Mouse (Mus musculus) embryonic facial prominence, embryonic 11.5 days (tissue): Measurements from ENCODE around the gene Ywhab. TPM values are rescaled to one million over a fixed set of nuclear protein-coding genes. Genes with fewer than 3 reads are reported as not detected.

ENCODE experiments used
- ATAC-seq: fragments of 200-750 bp; cut with Nextera tagmentation; replicated peaks from 2 replicates; pipeline ENCODE4 v1.8.0; 2017; ENCODE audit warnings: low read depth; ENCODE audit not compliant: insufficient number of reproducible peaks, low FRiP score, low TSS enrichment
- DNase-seq: peaks from one replicate; pipeline ENCODE4 v3.0.0-alpha.2; 2015; ENCODE audit warnings: low spot score
- H3K27ac ChIP-seq: fragments of 300-500 bp; sonication (generic); replicated peaks from 2 replicates; pipeline ENCODE4 v1.5.1; 2014; ENCODE audit warnings: mild to moderate bottlenecking, low read depth, low read length, control low read depth
- H3K27me3 ChIP-seq: fragments of 300-500 bp; sonication (generic); 2 replicates; pipeline ENCODE4 v1.6.1; 2014; ENCODE audit warnings: mild to moderate bottlenecking, low read length, moderate library complexity, mixed read lengths; ENCODE audit not compliant: control insufficient read depth, insufficient read depth
- H3K36me3 ChIP-seq: fragments of 300-500 bp; sonication (generic); replicated peaks from 2 replicates; pipeline ENCODE4 v1.6.1; 2014; ENCODE audit warnings: low read depth, mild to moderate bottlenecking, low read length, moderate library complexity, mixed read lengths; ENCODE audit not compliant: control insufficient read depth, insufficient read depth
- H3K4me1 ChIP-seq: fragments of 300-500 bp; sonication (generic); 2 replicates; pipeline ENCODE4 v1.6.1; 2014; ENCODE audit warnings: low read length, mixed read lengths; ENCODE audit not compliant: control insufficient read depth, insufficient read depth
- H3K4me2 ChIP-seq: fragments of 300-500 bp; sonication (generic); 2 replicates; pipeline ENCODE4 v1.6.1; 2014; ENCODE audit warnings: low read depth, mild to moderate bottlenecking, control low read depth, low read length, moderate library complexity
- H3K4me3 ChIP-seq: fragments of 300-500 bp; sonication (generic); 2 replicates; pipeline ENCODE4 v1.5.1; 2014; ENCODE audit warnings: low read depth, low read length, control low read depth
- H3K9ac ChIP-seq: fragments of 300-500 bp; sonication (generic); replicated peaks from 2 replicates; pipeline ENCODE4 v1.6.1; 2014; ENCODE audit warnings: mild to moderate bottlenecking, control low read depth, low read length
- H3K9me3 ChIP-seq: fragments of 300-500 bp; sonication (generic); replicated peaks from 2 replicates; pipeline ENCODE4 v1.6.1; 2016; ENCODE audit warnings: mild to moderate bottlenecking, low read length, inconsistent platforms, mixed read lengths; ENCODE audit not compliant: control insufficient read depth
- WGBS: fragments of 180-500 bp; shearing (Covaris S2); extraction: QIAGEN DNeasy Blood & Tissue Kit; methylation state at CpG from one replicate; pipeline ENCODE4 v1.1.7; 2014; 5-methylcytosine and 5-hydroxymethylcytosine counted together
- polyA plus RNA-seq: library from polyadenylated mRNA; unstranded; fragments of >200 nt; fragmentation: Nextera tagmentation; extraction: Ambion mirVana; gene quantifications from 2 replicates; pipeline ENCODE4 v1.2.1, GENCODE M21; 2014

Gene Ywhab
- polyA plus RNA-seq, 1 experiment from 2014 or later: 344 TPM

DNA sequence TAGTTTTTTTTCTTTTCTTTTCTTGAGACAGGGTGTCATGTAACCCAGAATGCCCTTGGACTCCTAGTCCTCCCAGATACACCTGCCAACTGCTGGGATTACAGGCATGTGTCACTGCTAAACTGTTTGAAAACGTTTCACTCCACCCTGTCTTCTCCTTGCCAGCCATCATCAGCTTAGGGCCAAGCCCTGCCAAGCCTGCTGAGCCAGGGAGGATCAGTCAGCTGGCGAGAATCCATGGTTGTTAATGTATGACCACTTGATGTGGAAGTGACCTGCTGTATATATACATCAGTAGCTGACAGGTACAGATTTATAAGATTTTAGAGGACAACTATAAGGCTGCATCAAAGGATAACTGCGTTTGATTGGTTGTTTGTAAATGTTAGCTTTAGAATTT is 24.4 kb upstream of the Ywhab start:
- H3K27ac ChIP-seq: no peak overlapping the region
- DNase-seq (no peak), ATAC-seq (no peak)
- 63% methylated on average over 3 of the region's 3 CpGs for WGBS
- H3K9ac ChIP-seq: no peak overlapping the region
- no peak overlapping the region for H3K4me3 ChIP-seq
- H3K4me2 ChIP-seq: no peak overlapping the region
- H3K4me1 ChIP-seq: no peaks in the 10 kb centered on the region
- H3K9me3 ChIP-seq: no peaks in the 10 kb centered on the region
- H3K27me3 ChIP-seq: no peaks in the 10 kb centered on the region
- no peaks in the 10 kb centered on the region for H3K36me3 ChIP-seq

DNA sequence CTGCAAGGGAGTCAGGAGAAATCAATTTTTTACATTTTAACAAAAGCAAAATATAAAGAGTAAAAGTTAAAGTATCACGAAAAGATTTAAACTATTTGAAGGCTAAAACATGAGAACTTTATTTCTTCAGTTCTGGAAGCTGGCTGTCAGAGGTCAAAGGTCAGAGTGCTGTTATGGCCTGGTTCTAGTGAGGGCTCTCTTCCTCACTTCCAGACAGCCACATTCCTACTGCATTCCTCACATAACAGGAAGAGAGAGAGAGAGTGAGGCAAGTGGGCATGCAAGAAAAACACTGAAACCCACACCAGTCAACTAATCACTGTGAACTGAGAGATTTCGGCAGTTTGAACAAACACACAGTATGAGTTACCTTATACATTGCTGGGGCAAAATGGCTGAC is 20.7 kb upstream of the Ywhab start:
- no peak overlapping the region for H3K9ac ChIP-seq
- ATAC-seq: no peak
- H3K27ac ChIP-seq: no peak overlapping the region
- H3K4me1 ChIP-seq: no peaks in the 10 kb centered on the region
- 69% methylated on average over 2 of the region's 2 CpGs for WGBS
- no peak overlapping the region for H3K4me3 ChIP-seq
- H3K9me3 ChIP-seq: no peaks in the 10 kb centered on the region
- no peak for DNase-seq
- H3K27me3 ChIP-seq: no peaks in the 10 kb centered on the region
- no peaks in the 10 kb centered on the region for H3K36me3 ChIP-seq
- H3K4me2 ChIP-seq: no peak overlapping the region

DNA sequence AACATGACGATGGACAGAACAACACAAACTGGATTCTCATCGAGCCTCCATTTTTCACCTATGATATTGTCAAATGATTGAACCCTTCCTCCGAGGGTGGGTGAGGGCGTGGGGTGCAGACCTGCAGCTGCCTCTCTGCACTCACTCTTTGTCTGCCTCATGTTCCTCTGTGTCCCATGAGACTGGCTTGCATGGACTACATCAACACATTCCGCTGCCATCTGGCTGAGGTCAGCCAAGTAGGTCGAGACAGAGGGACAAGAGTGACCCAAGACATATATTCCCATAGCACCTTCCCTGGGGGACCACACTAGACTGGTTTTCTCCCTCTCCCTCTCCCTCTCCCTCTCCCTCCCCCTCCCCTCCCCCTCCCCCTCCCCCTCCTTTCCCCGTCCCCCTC is 18.3 kb upstream of the Ywhab start:
- no peak for ATAC-seq
- no peaks in the 10 kb centered on the region for H3K27me3 ChIP-seq
- no peak overlapping the region for H3K4me3 ChIP-seq
- H3K36me3 ChIP-seq: no peaks in the 10 kb centered on the region
- no peak overlapping the region for H3K9ac ChIP-seq
- no peak for DNase-seq
- WGBS: 82% methylated on average over 6 of the region's 7 CpGs
- no peaks in the 10 kb centered on the region for H3K9me3 ChIP-seq
- H3K4me1 ChIP-seq: no peaks in the 10 kb centered on the region
- no peak overlapping the region for H3K27ac ChIP-seq
- no peak overlapping the region for H3K4me2 ChIP-seq

DNA sequence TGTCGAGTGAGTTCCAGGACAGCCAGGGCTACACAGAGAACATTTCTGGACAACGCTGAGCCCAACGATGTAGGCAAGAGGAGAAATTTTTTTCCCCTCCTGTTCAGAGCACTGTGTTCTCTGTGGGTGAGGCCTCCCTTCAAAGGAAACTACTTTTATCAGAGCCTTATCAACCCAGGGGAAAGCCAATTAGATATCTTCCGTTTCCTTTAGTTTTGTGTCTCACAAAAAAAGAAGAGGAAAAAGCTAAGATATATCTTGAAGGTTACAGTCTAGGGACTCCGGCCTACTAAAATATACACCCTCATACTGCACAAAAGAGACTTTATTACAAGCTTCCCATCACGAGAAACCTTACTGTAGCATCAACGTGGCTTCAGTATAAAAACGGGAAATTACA is 7.5 kb upstream of the Ywhab start:
- H3K27ac ChIP-seq: no peak overlapping the region
- no peaks in the 10 kb centered on the region for H3K9me3 ChIP-seq
- H3K4me1 ChIP-seq: no peaks in the 10 kb centered on the region
- 85% methylated on average over 8 of the region's 8 CpGs for WGBS
- no peaks in the 10 kb centered on the region for H3K36me3 ChIP-seq
- ATAC-seq (no peak), DNase-seq (no peak)
- H3K4me2 ChIP-seq: no peak overlapping the region
- no peak overlapping the region for H3K4me3 ChIP-seq
- H3K27me3 ChIP-seq: no peaks in the 10 kb centered on the region
- H3K9ac ChIP-seq: no peak overlapping the region

DNA sequence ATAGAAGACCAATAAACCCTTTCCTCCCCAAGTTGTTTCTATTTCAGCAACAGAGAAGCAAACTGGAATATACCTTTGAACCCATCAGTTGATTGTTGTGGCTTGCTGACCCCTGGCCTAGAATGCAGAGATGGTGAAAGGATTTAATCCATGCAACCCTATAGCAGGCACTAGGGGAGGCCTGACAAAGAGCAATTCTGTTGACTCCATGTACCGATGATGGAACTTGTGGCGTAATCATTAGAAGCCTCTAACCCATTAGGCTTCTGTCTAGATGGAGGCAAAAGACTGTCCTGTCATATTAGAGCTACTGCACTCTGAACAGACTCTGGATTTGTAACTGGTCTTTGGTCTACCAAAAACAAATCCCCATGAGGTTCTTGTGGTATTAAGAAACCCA is 1.9 kb upstream of the Ywhab start:
- Histone ChIP-seq H3K27ac (no peak overlapping the region), H3K4me3 (no peak overlapping the region), H3K4me2 (no peak overlapping the region), H3K9ac (no peak overlapping the region), H3K36me3 (no peaks in the 10 kb centered on the region), H3K4me1 (no peaks in the 10 kb centered on the region; the same call in 1 of the 2 replicates), H3K9me3 (no peaks in the 10 kb centered on the region), H3K27me3 (no peaks in the 10 kb centered on the region)
- ATAC-seq (no peak), DNase-seq (no peak)
- 90% methylated on average over 2 of the region's 2 CpGs for WGBS

DNA sequence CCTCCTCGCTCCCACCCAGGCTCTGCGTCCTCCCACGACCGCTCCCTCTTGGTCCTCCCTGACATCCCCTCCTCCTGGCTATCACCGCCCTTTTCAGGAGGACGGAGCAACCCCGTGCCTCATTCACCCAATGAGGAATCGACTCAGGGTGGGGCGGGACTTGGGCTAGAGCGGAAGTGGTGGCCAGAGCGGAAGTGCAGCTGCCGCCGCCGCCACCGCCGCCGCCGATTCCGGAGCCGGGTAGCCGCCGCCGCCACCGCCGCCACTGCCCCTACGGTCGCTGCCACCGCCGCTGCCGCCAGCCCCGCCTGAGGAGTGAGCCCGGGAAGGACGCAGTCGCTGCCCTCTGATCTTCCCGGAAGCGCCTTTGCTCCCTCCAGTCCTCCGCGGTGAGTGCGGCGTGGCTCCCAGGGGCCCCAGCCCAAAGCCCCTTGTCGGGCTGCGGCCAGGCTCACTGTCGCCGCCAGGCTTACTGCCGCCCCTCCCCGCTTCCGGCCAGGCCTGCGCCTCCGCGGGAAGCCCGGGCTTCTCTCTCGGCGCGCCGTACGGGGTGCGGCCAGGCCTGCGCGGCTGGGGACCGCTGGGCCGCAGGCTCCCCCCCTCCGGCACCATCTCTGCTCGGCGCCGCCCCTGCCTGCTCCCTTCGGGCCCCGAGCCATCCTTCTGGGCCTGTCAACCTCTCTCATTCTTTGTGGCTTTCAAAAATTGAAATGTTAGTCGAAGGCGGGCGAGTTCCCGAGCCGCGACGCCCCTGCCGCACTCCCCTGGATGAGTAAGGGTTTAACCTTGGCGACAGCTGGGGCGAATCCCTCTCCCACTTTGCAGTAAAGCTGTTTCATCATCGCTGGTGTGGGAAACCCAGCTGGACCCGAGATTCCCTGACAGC is 460 bp downstream of the Ywhab start:
- Histone ChIP-seq H3K9ac (peak overlapping the region; percentile 92), H3K36me3 (no peaks in the 10 kb centered on the region), H3K4me1 (no peaks in the 10 kb centered on the region; the same call in 1 of the 2 replicates), H3K4me3 (peak overlapping the region; percentile 73), H3K27me3 (no peaks in the 10 kb centered on the region), H3K4me2 (peak overlapping the region; percentile 67), H3K9me3 (no peaks in the 10 kb centered on the region), H3K27ac (peak overlapping the region; percentile 85)
- ATAC-seq (peak; percentile 100), DNase-seq (peak; percentile 97)
- WGBS: under 1% methylated on average over 61 of the region's 79 CpGs

DNA sequence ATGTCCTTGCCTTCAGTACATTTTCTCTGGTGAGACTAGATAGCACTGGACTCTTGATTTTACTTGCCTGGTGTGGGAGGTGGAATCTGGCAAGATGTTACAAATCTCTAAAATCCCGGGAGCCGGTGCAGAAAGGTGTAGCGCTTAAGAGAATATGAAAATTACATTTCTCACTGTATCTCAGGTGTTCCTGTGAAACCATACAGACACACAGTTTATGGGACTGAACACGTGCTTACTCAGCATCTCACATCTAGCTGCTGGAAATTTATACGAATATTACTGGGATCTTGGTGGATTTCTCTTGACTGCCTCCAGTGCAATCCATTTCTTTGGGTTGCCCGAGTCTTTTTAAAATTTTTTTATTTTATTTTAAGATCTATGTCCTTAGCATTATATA is 1.5 kb downstream of the Ywhab start:
- Histone ChIP-seq H3K36me3 (no peaks in the 10 kb centered on the region), H3K4me2 (peak overlapping the region; percentile 67), H3K4me1 (no peaks in the 10 kb centered on the region; the same call in 1 of the 2 replicates), H3K27ac (no peak overlapping the region), H3K9ac (peak overlapping the region; percentile 92), H3K27me3 (no peaks in the 10 kb centered on the region), H3K9me3 (no peaks in the 10 kb centered on the region), H3K4me3 (peak overlapping the region; percentile 73)
- 83% methylated on average over 6 of the region's 6 CpGs for WGBS
- DNase-seq (no peak), ATAC-seq (no peak)

DNA sequence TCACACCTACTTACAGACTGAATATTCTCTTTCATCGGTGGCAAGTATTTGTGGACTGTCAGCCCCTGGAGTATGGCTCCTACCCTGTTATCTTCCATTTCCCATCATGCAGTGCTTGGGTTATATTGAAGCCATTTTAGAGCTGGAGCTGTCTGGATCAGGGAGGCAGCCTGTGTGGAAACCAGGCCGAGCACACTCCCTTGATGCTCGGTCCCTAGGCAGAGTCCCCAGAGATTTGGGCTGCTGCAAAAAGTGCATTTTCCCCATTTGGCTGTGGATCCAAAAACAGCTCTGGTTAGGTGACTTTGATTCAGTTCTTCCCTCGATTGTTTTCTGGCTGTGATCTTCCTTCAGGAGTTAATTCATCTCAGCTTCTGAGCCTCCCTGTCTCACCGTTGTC is 2.1 kb downstream of the Ywhab start:
- Histone ChIP-seq H3K9me3 (no peaks in the 10 kb centered on the region), H3K9ac (no peak overlapping the region), H3K36me3 (no peaks in the 10 kb centered on the region), H3K4me1 (no peaks in the 10 kb centered on the region; the same call in 1 of the 2 replicates), H3K27me3 (no peaks in the 10 kb centered on the region), H3K27ac (no peak overlapping the region), H3K4me3 (no peak overlapping the region), H3K4me2 (no peak overlapping the region)
- ATAC-seq: no peak
- 75% methylated on average over 5 of the region's 5 CpGs for WGBS
- DNase-seq: no peak
